Mouse (Mus musculus) 416B (cell line): ENCODE measurements around the gene Erc1.

ENCODE experiments used
- DNase-seq: peaks from one replicate; pipeline ENCODE4 v3.0.0; 2011; ENCODE audit warnings: low read depth

Erc1 gene

DNA sequence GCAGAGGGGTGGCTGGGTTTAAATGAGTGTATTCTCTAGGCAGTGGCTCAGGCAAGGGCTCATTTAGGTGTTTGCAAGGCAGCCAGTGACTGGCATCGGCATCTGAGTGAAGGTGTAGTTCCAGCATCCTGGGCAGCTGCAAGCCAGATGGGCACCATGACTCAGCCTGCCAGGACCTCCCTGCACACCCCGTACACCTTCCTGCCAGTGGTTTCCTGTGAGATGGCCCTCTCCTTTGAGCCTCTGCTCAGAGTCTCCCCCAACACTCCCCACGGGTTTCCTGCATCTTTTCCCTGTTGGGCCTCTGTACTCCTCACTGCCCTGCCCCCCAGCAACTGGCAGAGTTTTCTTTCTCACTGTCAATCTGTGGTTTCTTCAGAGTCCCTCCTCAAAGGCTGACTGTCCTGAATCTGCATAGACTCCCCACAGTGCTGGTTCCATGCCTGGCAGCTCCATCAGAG, 326.0 kb downstream of the Erc1 start:
- peak; percentile 94 for DNase-seq

DNA sequence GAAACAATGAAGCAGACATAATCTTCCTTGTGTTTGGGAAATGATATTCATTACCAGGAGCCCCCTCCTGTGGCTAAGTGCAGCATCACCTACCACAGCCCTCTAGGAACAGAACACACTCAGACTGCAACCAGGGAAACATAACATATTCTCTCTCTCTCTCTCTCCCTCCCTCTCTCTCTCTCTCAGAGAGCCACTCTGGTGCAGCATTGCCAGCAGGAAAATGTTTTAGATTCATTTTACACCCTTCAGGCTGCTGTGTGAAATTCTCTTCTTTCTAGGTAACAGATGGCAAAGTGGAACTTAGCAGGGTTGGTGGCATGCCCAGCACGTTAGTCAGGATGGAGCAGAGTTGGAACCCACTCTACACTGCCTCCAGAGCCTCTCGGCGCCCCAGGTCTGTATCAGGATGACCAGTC, 326.5 kb downstream of the Erc1 start:
- DNase-seq = peak; percentile 65
